8 mouse cellular contexts compared by ENCODE assay signal in genomic region chr2:147186261-147186681, GRCm38 (mm10). TPM values are rescaled to one million over a fixed set of nuclear protein-coding genes. Genes with fewer than 3 reads are reported as not detected.
A peak's percentile ranks its signal among the peaks of the same experiment; 100 is the strongest.
DNase-seq lines count a peak whose midpoint lies in the region; ATAC-seq and TF ChIP-seq lines count a peak whose summit lies in the region.
"Had no signal": no experiment of that assay in that cellular context is flagged by ENCODE, and none has a peak within 500 bp of the region (broad histone marks: within the 10 kb centered on the region; RNA-seq: fewer than 3 reads in every experiment).

No protein-coding gene starts in this region.

- H3K27ac ChIP-seq in forebrain, embryonic 11.5 days (ENCODE audit: low read depth, low read length) = no peak overlapping the region
- no peak overlapping the region for H3K27ac ChIP-seq in intestine, postnatal 0 days (ENCODE audit: low read depth, low read length)
- peak overlapping the region; percentile 7; the same call in 1 of the 2 replicates for H3K27ac ChIP-seq in neural tube, embryonic 14.5 days (ENCODE audit: low read depth, low read length)
- H3K27ac ChIP-seq: liver, embryonic 13.5 days had no signal

- H3K36me3 ChIP-seq in forebrain, embryonic 11.5 days (ENCODE audit: control insufficient read depth, insufficient read depth, low read length) = no peaks in the 10 kb centered on the region
- H3K36me3 ChIP-seq in intestine, postnatal 0 days (ENCODE audit: control insufficient read depth, insufficient read depth) = no peaks in the 10 kb centered on the region
- no peaks in the 10 kb centered on the region for H3K36me3 ChIP-seq in neural tube, embryonic 14.5 days (ENCODE audit: control insufficient read depth, insufficient read depth, low read length)
- H3K36me3 ChIP-seq: liver, embryonic 13.5 days had no signal

- no peak overlapping the region for H3K4me2 ChIP-seq in forebrain, embryonic 11.5 days (ENCODE audit: low read depth, low read length, severe bottlenecking)
- H3K4me2 ChIP-seq in intestine, postnatal 0 days (replicated peaks; ENCODE audit: low read depth) = no peak overlapping the region
- no peak overlapping the region for H3K4me2 ChIP-seq in neural tube, embryonic 14.5 days (ENCODE audit: low read depth, low read length)
- H3K4me2 ChIP-seq: liver, embryonic 13.5 days had no signal

- H3K27me3 ChIP-seq in forebrain, embryonic 11.5 days (ENCODE audit: control insufficient read depth, insufficient read depth, low read length) = peaks cover 93% of the 10 kb centered on the region
- H3K27me3 ChIP-seq in intestine, postnatal 0 days (replicated peaks; ENCODE audit: control insufficient read depth, insufficient read depth, low read length) = peaks cover 96% of the 10 kb centered on the region
- H3K27me3 ChIP-seq in neural tube, embryonic 14.5 days (ENCODE audit: control insufficient read depth, insufficient read depth, low read length) = peaks cover 74% of the 10 kb centered on the region

- intact Hi-C loops in left cerebral cortex, postnatal 4 days (cut with DNase I) = loop anchor here (10.0 kb wide), 2 partner anchors 101 to 351 kb away; partner anchors contain the start of gene Nkx2-4
- intact Hi-C loops in gastrocnemius, postnatal 14 days (cut with DNase I; ENCODE audit: low total_unique reads) = no loop called here

- peak overlapping the region; percentile 21 for H3K4me3 ChIP-seq in forebrain, embryonic 11.5 days (ENCODE audit: low read depth, low read length)
- 0 out of 2 replicates have a peak overlapping the region, but pooled peaks have one; percentile 5 for H3K4me3 ChIP-seq in intestine, postnatal 0 days (ENCODE audit: low read depth, low read length)
- peak overlapping the region; percentile 14; the same call in 1 of the 2 replicates for H3K4me3 ChIP-seq in neural tube, embryonic 14.5 days (ENCODE audit: low read depth, low read length)
- H3K4me3 ChIP-seq: liver, embryonic 13.5 days had no signal

- 0 out of 2 replicates have a peak, but pooled peaks have one; percentile 28 for ATAC-seq in forebrain, embryonic 11.5 days (replicated peaks; ENCODE audit: low FRiP score)
- no peak for ATAC-seq in intestine, postnatal 0 days
- no peak for ATAC-seq in neural tube, embryonic 14.5 days (ENCODE audit: low read depth)

- TF ChIP-seq CTCF in intestine, postnatal 0 days (IDR thresholded peaks at IDR 0.05; ENCODE audit: low read depth) = no peak

- H3K9ac ChIP-seq in forebrain, embryonic 11.5 days (ENCODE audit: low read length) = no peak overlapping the region
- no peak overlapping the region for H3K9ac ChIP-seq in intestine, postnatal 0 days (ENCODE audit: low read depth, low read length)
- H3K9ac ChIP-seq in neural tube, embryonic 14.5 days (replicated peaks; ENCODE audit: low read depth, low read length) = no peak overlapping the region; the same call in 1 of the 2 replicates
- H3K9ac ChIP-seq: liver, embryonic 13.5 days had no signal

- H3K4me1 ChIP-seq in forebrain, embryonic 11.5 days (replicated peaks; ENCODE audit: control insufficient read depth, insufficient read depth, low read length) = peaks cover 10% of the 10 kb centered on the region
- no peaks in the 10 kb centered on the region for H3K4me1 ChIP-seq in intestine, postnatal 0 days (replicated peaks; ENCODE audit: control insufficient read depth, insufficient read depth, low read length)
- no peaks in the 10 kb centered on the region; the same call in 1 of the 2 replicates for H3K4me1 ChIP-seq in neural tube, embryonic 14.5 days (ENCODE audit: control insufficient read depth, insufficient read depth, low read length)

- under 1% methylated on average over 24 of the region's 25 CpGs for WGBS in forebrain, embryonic 11.5 days
- under 1% methylated on average over 20 of the region's 25 CpGs for WGBS in intestine, postnatal 0 days
- under 1% methylated on average over 25 of the region's 25 CpGs for WGBS in neural tube, embryonic 14.5 days

- peak; percentile 36 for DNase-seq in left cerebral cortex, postnatal 4 days
- no peak for DNase-seq in left cerebral cortex, adult 8-10 months (ENCODE audit: low spot score in 2 of 2)
- DNase-seq in forebrain, embryonic 11.5 days (ENCODE audit: low spot score) = no peak
- no peak for DNase-seq in gastrocnemius, postnatal 14 days
- DNase-seq in urinary bladder, postnatal 4 days (ENCODE audit: low spot score in 2 of 2) = no peak
- DNase-seq: liver, embryonic 13.5 days had no signal

- no peaks in the 10 kb centered on the region for H3K9me3 ChIP-seq in forebrain, embryonic 11.5 days (ENCODE audit: control insufficient read depth, low read length)
- H3K9me3 ChIP-seq in intestine, postnatal 0 days (ENCODE audit: control insufficient read depth) = no peaks in the 10 kb centered on the region
- H3K9me3 ChIP-seq in neural tube, embryonic 14.5 days (ENCODE audit: control insufficient read depth, low read length) = no peaks in the 10 kb centered on the region
- H3K9me3 ChIP-seq: liver, embryonic 13.5 days had no signal

RNA-seq across cellular contexts. Expression of gene Nkx2-2, which starts 7.8 kb away (rescaled TPM):
- 1 to 10 TPM; 5.5 to 7.4 TPM for total RNA-seq in left cerebral cortex, postnatal 4 days (2021)
- total RNA-seq in left cerebral cortex, adult 8-10 months (2022) = 1 to 10 TPM; 5.6 to 7.0 (median 6.3) TPM
- 7.1 and 7.6 TPM in 2 replicates for polyA plus RNA-seq in forebrain, embryonic 11.5 days (2014; fragmentation: Nextera tagmentation; extraction: Ambion mirVana)
- polyA plus RNA-seq in intestine, postnatal 0 days (2015; fragmentation: Nextera tagmentation; extraction: Ambion mirVana) = 1.3 and 1.4 TPM in 2 replicates
- 6.5 and 8.4 TPM in 2 replicates for polyA plus RNA-seq in neural tube, embryonic 14.5 days (2014; fragmentation: Nextera tagmentation; extraction: Ambion mirVana)
- total RNA-seq in gastrocnemius, postnatal 14 days (2021) = under 1 TPM in 1 of 2 experiments, not detected in 1; 0.18 TPM
- polyA plus RNA-seq: liver, embryonic 13.5 days had no signal

Comparison
In these comparisons a context has a peak if more than half of its experiments do, and no peak if none do; other contexts are left out.
1. RNA of gene Nkx2-2, which starts 7.8 kb away (total RNA-seq): 5.5 to 7.4 TPM in left cerebral cortex, postnatal 4 days and 5.6 to 7.0 TPM in left cerebral cortex, adult 8-10 months; 0.18 TPM in gastrocnemius, postnatal 14 days; every median in the first group is over 4 times any median in the second.
2. Peak in every context shown above with its lines, with median percentiles within 50 percentile points of each other: H3K4me3 ChIP-seq.